Mouse (Mus musculus) midbrain, embryonic 13.5 days (tissue): ENCODE results near the gene Gckr. TPM values are rescaled to one million over a fixed set of nuclear protein-coding genes. Genes with fewer than 3 reads are reported as not detected.

Experiments
- ATAC-seq: fragments of 200-750 bp; cut with Nextera tagmentation; 2 replicates; pipeline ENCODE4 v1.8.0; 2017; ENCODE audit warnings: mild to moderate bottlenecking, moderate TSS enrichment, moderate library complexity
- H3K27ac ChIP-seq: fragments of 300-500 bp; sonication (generic); 2 replicates; pipeline ENCODE4 v1.5.1; 2015; ENCODE audit warnings: inconsistent platforms, mild to moderate bottlenecking, moderate library complexity
- H3K27me3 ChIP-seq: fragments of 300-500 bp; sonication (generic); 2 replicates; pipeline ENCODE4 v1.6.1; 2015; ENCODE audit warnings: mild to moderate bottlenecking, inconsistent platforms
- H3K36me3 ChIP-seq: fragments of 300-500 bp; sonication (generic); 2 replicates; pipeline ENCODE4 v1.6.1; 2015; ENCODE audit warnings: mild to moderate bottlenecking, inconsistent platforms
- H3K4me1 ChIP-seq: fragments of 300-500 bp; sonication (generic); replicated peaks from 2 replicates; pipeline ENCODE4 v1.6.1; 2015; ENCODE audit warnings: inconsistent platforms
- H3K4me2 ChIP-seq: fragments of 300-500 bp; sonication (generic); replicated peaks from 2 replicates; pipeline ENCODE4 v1.6.1; 2015; ENCODE audit warnings: moderate library complexity, mild to moderate bottlenecking, inconsistent platforms
- H3K4me3 ChIP-seq: fragments of 300-500 bp; sonication (generic); replicated peaks from 2 replicates; pipeline ENCODE4 v1.5.1; 2015; ENCODE audit warnings: mild to moderate bottlenecking, inconsistent platforms
- H3K9ac ChIP-seq: fragments of 300-500 bp; sonication (generic); replicated peaks from 2 replicates; pipeline ENCODE4 v1.6.1; 2015; ENCODE audit warnings: mild to moderate bottlenecking, inconsistent platforms
- H3K9me3 ChIP-seq: fragments of 300-500 bp; sonication (generic); 2 replicates; pipeline ENCODE4 v1.6.1; 2016; ENCODE audit warnings: mild to moderate bottlenecking, inconsistent platforms
- WGBS: fragments of 180-500 bp; shearing (Covaris S2); methylation state at CpG from one replicate; pipeline ENCODE4 v1.1.7; 2015; 5-methylcytosine and 5-hydroxymethylcytosine counted together
- polyA plus RNA-seq: library from polyadenylated mRNA; unstranded; fragments of >200 nt; fragmentation: Nextera tagmentation; extraction: Ambion mirVana; gene quantifications from 2 replicates; pipeline ENCODE4 v1.2.1, GENCODE M21; 2015

Gene Gckr
- polyA plus RNA-seq: 0.12 and 0.43 TPM in 2 replicates

GRCm38 (mm10) chr5:31297047-31297757 lies at the start of gene Gckr:
Gene Gckr (plus strand): TSS chr5:31297443.
- peaks cover 28% of the 10 kb centered on the region for H3K4me1 ChIP-seq
- H3K27me3 ChIP-seq: peaks cover 2% of the 10 kb centered on the region; the same call in 1 of the 2 replicates
- H3K9me3 ChIP-seq: no peaks in the 10 kb centered on the region
- peak within 1 kb of the TSS; percentile 94 for H3K4me2 ChIP-seq
- H3K4me3 ChIP-seq: peak within 1 kb of the TSS; percentile 87
- no peak within 1 kb of the TSS for H3K9ac ChIP-seq
- no peak for ATAC-seq
- 80% methylated on average over 13 of the region's 13 CpGs for WGBS
- H3K36me3 ChIP-seq: peaks cover 12% of the 10 kb centered on the region
- H3K27ac ChIP-seq: peak within 1 kb of the TSS; percentile 87

DNA sequence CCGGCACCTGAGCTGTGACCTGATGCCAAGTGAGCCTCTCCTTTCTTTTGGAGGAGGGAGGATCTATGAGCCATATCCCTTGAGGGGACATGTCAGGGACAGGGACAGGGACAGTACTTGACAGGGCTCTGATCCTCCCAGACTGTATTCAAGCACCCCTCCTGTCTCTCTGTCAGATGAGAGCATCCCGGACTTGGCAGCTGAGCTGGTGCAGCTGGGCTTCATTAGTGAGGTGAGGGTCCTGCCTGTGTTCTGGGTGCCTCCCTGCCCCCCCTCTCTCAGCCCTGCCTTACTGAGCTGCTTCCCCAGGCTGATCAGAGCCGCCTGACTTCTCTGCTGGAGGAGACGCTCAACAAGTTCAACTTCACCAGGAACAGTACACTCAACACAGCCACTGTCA lies 46.5 kb upstream of the Gckr start:
- Histone ChIP-seq H3K9ac (no peak overlapping the region), H3K27ac (no peak overlapping the region), H3K4me2 (no peak overlapping the region), H3K9me3 (no peaks in the 10 kb centered on the region), H3K27me3 (no peaks in the 10 kb centered on the region), H3K4me3 (no peak overlapping the region), H3K4me1 (peaks cover 9% of the 10 kb centered on the region), H3K36me3 (peaks cover 99% of the 10 kb centered on the region)
- 54% methylated on average over 4 of the region's 4 CpGs for WGBS
- peak; percentile 37; the same call in 1 of the 2 replicates for ATAC-seq

GRCm38 (mm10) chr5:31251541-31252101 lies 45.6 kb upstream of the Gckr start, which contains the start of gene Krtcap3:
Gene Krtcap3 (plus strand): TSS chr5:31251691.
- H3K4me2 ChIP-seq: peak within 1 kb of the TSS; percentile 15
- peaks cover 9% of the 10 kb centered on the region for H3K4me1 ChIP-seq
- ATAC-seq: peak; percentile 75
- 13% methylated on average over 45 of the region's 47 CpGs for WGBS
- H3K4me3 ChIP-seq: no peak within 1 kb of the TSS
- H3K36me3 ChIP-seq: peaks cover 99% of the 10 kb centered on the region
- H3K9ac ChIP-seq: peak within 1 kb of the TSS; percentile 41; the same call in 1 of the 2 replicates
- H3K9me3 ChIP-seq: no peaks in the 10 kb centered on the region
- no peak within 1 kb of the TSS for H3K27ac ChIP-seq
- no peaks in the 10 kb centered on the region for H3K27me3 ChIP-seq

DNA sequence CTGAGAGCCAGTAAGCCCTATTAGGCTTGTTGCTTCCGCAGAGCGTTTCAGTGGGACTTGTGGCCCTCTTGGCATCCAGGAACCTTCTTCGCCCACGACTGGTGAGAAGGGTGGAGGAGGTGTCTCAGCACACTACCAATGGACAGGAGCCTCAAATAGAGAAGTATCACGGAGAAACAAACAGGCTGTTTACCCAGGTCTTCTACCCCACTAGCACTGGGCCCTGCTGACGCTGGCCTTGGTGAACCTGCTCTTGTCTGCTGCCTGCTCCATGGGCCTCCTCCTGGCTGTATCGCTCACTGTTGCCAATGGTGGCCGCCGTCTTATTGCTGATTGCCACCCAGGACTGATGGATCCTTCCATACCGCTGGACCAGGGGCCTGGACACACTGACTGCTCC lies 45.1 kb upstream of the Gckr start:
- Histone ChIP-seq H3K9ac (no peak overlapping the region), H3K4me3 (no peak overlapping the region), H3K4me2 (peak overlapping the region; percentile 15; the same call in 1 of the 2 replicates), H3K36me3 (peaks cover 97% of the 10 kb centered on the region), H3K27me3 (no peaks in the 10 kb centered on the region), H3K9me3 (no peaks in the 10 kb centered on the region), H3K4me1 (peaks cover 9% of the 10 kb centered on the region), H3K27ac (no peak overlapping the region)
- ATAC-seq: peak; percentile 22; the same call in 1 of the 2 replicates
- WGBS: 53% methylated on average over 10 of the region's 10 CpGs

- no peak overlapping the region for H3K4me3 ChIP-seq
- no peaks in the 10 kb centered on the region for H3K27me3 ChIP-seq
- peaks cover 9% of the 10 kb centered on the region for H3K4me1 ChIP-seq
- ATAC-seq: no peak
- peaks cover 94% of the 10 kb centered on the region for H3K36me3 ChIP-seq
- no peak overlapping the region for H3K4me2 ChIP-seq
- H3K9me3 ChIP-seq: no peaks in the 10 kb centered on the region
- WGBS: 87% methylated on average over 16 of the region's 16 CpGs
- H3K9ac ChIP-seq: no peak overlapping the region
- H3K27ac ChIP-seq: no peak overlapping the region
Measured at GRCm38 (mm10) chr5:31252795-31253545, 44.3 kb upstream of the Gckr start.

GRCm38 (mm10) chr5:31253806-31254205 lies 43.4 kb upstream of the Gckr start:
- Histone ChIP-seq H3K36me3 (peaks cover 92% of the 10 kb centered on the region), H3K9me3 (no peaks in the 10 kb centered on the region), H3K4me3 (no peak overlapping the region), H3K27ac (no peak overlapping the region), H3K27me3 (no peaks in the 10 kb centered on the region), H3K9ac (no peak overlapping the region; the same call in 1 of the 2 replicates), H3K4me1 (peaks cover 9% of the 10 kb centered on the region), H3K4me2 (no peak overlapping the region)
- 95% methylated on average over 8 of the region's 8 CpGs for WGBS
- ATAC-seq: no peak

DNA sequence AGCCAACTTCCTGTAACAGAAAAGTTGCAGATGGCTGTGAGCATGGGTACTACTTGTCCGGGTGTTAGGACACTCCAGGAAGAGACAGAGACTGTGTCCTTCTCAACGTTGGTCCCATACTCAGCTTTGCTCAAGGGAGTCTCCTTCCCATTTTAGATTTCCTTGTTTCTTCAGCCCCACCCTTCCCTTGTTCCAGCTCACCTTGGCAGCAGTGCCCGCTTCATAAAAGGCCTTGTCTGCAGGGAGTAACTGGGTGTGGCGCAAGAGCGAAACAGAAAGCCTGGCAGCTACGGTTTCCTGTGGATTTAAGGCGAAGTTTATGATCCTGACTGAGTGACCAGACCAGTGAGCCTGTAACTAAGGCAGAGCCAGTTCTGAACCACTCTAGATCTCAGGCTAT lies 42.8 kb upstream of the Gckr start:
- peaks cover 91% of the 10 kb centered on the region for H3K36me3 ChIP-seq

DNA sequence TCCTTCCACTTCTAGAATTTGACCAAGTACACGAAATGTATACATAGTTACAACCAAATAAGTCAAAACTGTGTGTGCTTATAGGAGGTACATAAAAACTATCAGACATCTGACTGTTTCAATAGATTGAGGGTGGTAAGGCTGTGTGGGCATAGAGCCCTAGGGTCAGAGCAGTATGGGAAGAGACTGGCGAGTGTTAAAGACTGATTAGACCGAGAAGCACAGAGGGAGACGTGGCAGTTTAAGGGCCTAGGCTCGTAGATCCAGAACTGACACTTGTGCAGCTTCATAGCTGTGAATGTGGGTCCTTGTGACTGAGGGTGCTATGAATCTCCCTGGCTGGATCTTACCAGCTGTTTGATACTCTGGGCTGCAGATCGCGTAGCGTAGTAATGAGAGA lies 42.3 kb upstream of the Gckr start:
- H3K9ac ChIP-seq: no peak overlapping the region
- H3K4me3 ChIP-seq: no peak overlapping the region
- no peaks in the 10 kb centered on the region for H3K27me3 ChIP-seq
- no peak overlapping the region for H3K4me2 ChIP-seq
- no peaks in the 10 kb centered on the region for H3K9me3 ChIP-seq
- peaks cover 9% of the 10 kb centered on the region for H3K4me1 ChIP-seq
- ATAC-seq: no peak
- 89% methylated on average over 8 of the region's 8 CpGs for WGBS
- H3K36me3 ChIP-seq: peaks cover 91% of the 10 kb centered on the region
- H3K27ac ChIP-seq: no peak overlapping the region

More for the DNA sequence above, 42.8 kb upstream of the Gckr start:
- no peak overlapping the region for H3K4me3 ChIP-seq
- no peaks in the 10 kb centered on the region for H3K27me3 ChIP-seq
- no peaks in the 10 kb centered on the region for H3K9me3 ChIP-seq
- no peak overlapping the region for H3K4me2 ChIP-seq
- no peak overlapping the region for H3K27ac ChIP-seq
- 90% methylated on average over 7 of the region's 7 CpGs for WGBS
- peaks cover 9% of the 10 kb centered on the region for H3K4me1 ChIP-seq
- H3K9ac ChIP-seq: no peak overlapping the region
- no peak for ATAC-seq

DNA sequence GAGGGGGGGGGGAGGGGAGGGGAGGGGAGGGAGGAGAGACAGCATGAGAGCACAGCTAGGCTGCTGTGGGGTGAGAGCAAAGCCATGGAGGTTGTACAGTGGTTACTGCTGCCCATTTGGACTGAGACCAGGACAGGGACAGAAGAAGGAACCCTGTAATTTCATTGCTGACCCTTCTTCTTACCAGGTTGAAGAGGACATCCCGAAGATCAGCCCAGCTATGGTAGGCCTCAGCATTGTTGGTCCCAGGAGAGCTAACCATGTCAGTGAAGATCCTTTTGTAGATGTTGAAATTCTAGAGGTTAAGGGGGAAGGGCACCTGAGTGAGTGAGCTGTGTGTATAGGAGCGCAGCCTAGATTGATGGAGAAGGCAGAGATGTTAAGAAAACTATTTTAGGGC lies 41.9 kb upstream of the Gckr start:
- no peak for ATAC-seq
- Histone ChIP-seq H3K9ac (no peak overlapping the region), H3K9me3 (no peaks in the 10 kb centered on the region), H3K36me3 (peaks cover 91% of the 10 kb centered on the region), H3K4me2 (no peak overlapping the region), H3K4me3 (no peak overlapping the region), H3K27me3 (no peaks in the 10 kb centered on the region), H3K4me1 (peaks cover 9% of the 10 kb centered on the region), H3K27ac (no peak overlapping the region)
- 95% methylated on average over 2 of the region's 2 CpGs for WGBS

- 81% methylated on average over 2 of the region's 2 CpGs for WGBS
- no peak for ATAC-seq
- Histone ChIP-seq H3K27ac (no peak overlapping the region), H3K4me3 (no peak overlapping the region), H3K36me3 (peaks cover 91% of the 10 kb centered on the region), H3K9ac (no peak overlapping the region), H3K4me2 (no peak overlapping the region), H3K4me1 (peaks cover 9% of the 10 kb centered on the region), H3K9me3 (no peaks in the 10 kb centered on the region), H3K27me3 (no peaks in the 10 kb centered on the region)
Measured at GRCm38 (mm10) chr5:31255971-31256370, 41.3 kb upstream of the Gckr start.

GRCm38 (mm10) chr5:31257616-31258015 lies 39.6 kb upstream of the Gckr start:
- Histone ChIP-seq H3K27ac (no peak overlapping the region), H3K4me3 (no peak overlapping the region), H3K36me3 (peaks cover 91% of the 10 kb centered on the region), H3K4me1 (no peaks in the 10 kb centered on the region), H3K27me3 (no peaks in the 10 kb centered on the region), H3K9me3 (no peaks in the 10 kb centered on the region), H3K4me2 (no peak overlapping the region), H3K9ac (no peak overlapping the region)
- 92% methylated on average over 11 of the region's 11 CpGs for WGBS
- ATAC-seq: no peak

DNA sequence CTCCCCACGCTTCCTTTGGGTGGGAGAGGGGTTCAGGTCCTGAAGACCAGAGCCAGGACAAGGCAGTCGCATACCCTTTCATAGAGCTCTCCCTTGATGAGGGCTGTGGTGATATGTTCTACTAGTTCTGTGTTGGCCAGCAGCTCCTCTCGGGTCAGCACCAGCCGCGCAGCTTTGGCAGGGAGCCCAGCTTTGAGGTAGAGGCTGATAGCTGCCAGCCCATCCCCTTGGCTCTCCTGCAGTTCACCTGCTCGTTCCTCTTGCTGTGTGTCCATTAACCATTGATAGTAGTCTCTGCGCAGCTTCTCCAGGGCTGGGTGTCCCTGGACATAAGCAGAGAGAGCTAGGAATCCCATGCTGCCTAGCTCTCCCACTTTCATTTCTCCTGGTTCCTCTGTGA lies 31.1 kb upstream of the Gckr start:
- H3K4me3 ChIP-seq: no peak overlapping the region
- peaks cover 96% of the 10 kb centered on the region for H3K36me3 ChIP-seq
- WGBS: 91% methylated on average over 7 of the region's 7 CpGs
- no peak overlapping the region for H3K4me2 ChIP-seq
- no peaks in the 10 kb centered on the region for H3K4me1 ChIP-seq
- H3K9ac ChIP-seq: no peak overlapping the region
- no peak for ATAC-seq
- no peak overlapping the region for H3K27ac ChIP-seq
- H3K27me3 ChIP-seq: no peaks in the 10 kb centered on the region
- no peaks in the 10 kb centered on the region for H3K9me3 ChIP-seq
